Mouse (Mus musculus) liver, embryonic 11.5 days (tissue): ENCODE data around the gene Ccdc130. TPM values are rescaled to one million over a fixed set of nuclear protein-coding genes. Genes with fewer than 3 reads are reported as not detected.
A peak's percentile ranks its signal among the peaks of the same experiment; 100 is the strongest.
"Not testable (repeated sequence)": the region's sequence is repeated elsewhere in the genome, so short reads cannot be mapped to it uniquely, and the experiment has no call there.

Experiments
- ATAC-seq: fragments of 200-750 bp; cut with Nextera tagmentation; replicated peaks from 2 replicates; pipeline ENCODE4 v1.8.0; 2017; ENCODE audit warnings: moderate number of reproducible peaks, mild to moderate bottlenecking, moderate TSS enrichment, moderate library complexity; ENCODE audit not compliant: low FRiP score
- DNase-seq: peaks from one replicate; pipeline ENCODE4 v3.0.0-alpha.2; 2017; ENCODE audit warnings: low spot score
- H3K27ac ChIP-seq: fragments of 300-500 bp; sonication (generic); 2 replicates; pipeline ENCODE4 v1.5.1; 2014; ENCODE audit warnings: mild to moderate bottlenecking, low read depth, low read length, control low read depth
- H3K27me3 ChIP-seq: fragments of 300-500 bp; sonication (generic); replicated peaks from 2 replicates; pipeline ENCODE4 v1.6.1; 2014; ENCODE audit warnings: low read length, mixed read lengths; ENCODE audit not compliant: control insufficient read depth, insufficient read depth
- H3K36me3 ChIP-seq: fragments of 300-500 bp; sonication (generic); 2 replicates; pipeline ENCODE4 v1.6.1; 2014; ENCODE audit warnings: mild to moderate bottlenecking, low read length, moderate library complexity, mixed read lengths; ENCODE audit not compliant: control insufficient read depth, insufficient read depth
- H3K4me1 ChIP-seq: fragments of 300-500 bp; sonication (generic); replicated peaks from 2 replicates; pipeline ENCODE4 v1.6.1; 2014; ENCODE audit warnings: low read length, mixed read lengths; ENCODE audit not compliant: control insufficient read depth, insufficient read depth
- H3K4me2 ChIP-seq: fragments of 300-500 bp; sonication (generic); 2 replicates; pipeline ENCODE4 v1.6.1; 2014; ENCODE audit warnings: mild to moderate bottlenecking, control low read depth, moderate library complexity
- H3K4me3 ChIP-seq: fragments of 300-500 bp; sonication (generic); 2 replicates; pipeline ENCODE4 v1.5.1; 2014; ENCODE audit warnings: low read depth, low read length, control low read depth
- H3K9ac ChIP-seq: fragments of 300-500 bp; sonication (generic); 2 replicates; pipeline ENCODE4 v1.6.1; 2014; ENCODE audit warnings: low read depth, low read length, control low read depth
- H3K9me3 ChIP-seq: fragments of 300-500 bp; sonication (generic); 2 replicates; pipeline ENCODE4 v1.6.1; 2016; ENCODE audit warnings: low read length, inconsistent platforms, mixed read lengths; ENCODE audit not compliant: control insufficient read depth
- WGBS: fragments of 180-500 bp; shearing (Covaris S2); extraction: QIAGEN DNeasy Blood & Tissue Kit; methylation state at CpG from one replicate; pipeline ENCODE4 v1.1.7; 2014; 5-methylcytosine and 5-hydroxymethylcytosine counted together
- polyA plus RNA-seq: library from polyadenylated mRNA; unstranded; fragments of >200 nt; fragmentation: Nextera tagmentation; extraction: Ambion mirVana; gene quantifications from 2 replicates; pipeline ENCODE4 v1.2.1, GENCODE M21; 2014

Ccdc130 gene
- polyA plus RNA-seq = 16.0 and 20.1 TPM in 2 replicates

DNA sequence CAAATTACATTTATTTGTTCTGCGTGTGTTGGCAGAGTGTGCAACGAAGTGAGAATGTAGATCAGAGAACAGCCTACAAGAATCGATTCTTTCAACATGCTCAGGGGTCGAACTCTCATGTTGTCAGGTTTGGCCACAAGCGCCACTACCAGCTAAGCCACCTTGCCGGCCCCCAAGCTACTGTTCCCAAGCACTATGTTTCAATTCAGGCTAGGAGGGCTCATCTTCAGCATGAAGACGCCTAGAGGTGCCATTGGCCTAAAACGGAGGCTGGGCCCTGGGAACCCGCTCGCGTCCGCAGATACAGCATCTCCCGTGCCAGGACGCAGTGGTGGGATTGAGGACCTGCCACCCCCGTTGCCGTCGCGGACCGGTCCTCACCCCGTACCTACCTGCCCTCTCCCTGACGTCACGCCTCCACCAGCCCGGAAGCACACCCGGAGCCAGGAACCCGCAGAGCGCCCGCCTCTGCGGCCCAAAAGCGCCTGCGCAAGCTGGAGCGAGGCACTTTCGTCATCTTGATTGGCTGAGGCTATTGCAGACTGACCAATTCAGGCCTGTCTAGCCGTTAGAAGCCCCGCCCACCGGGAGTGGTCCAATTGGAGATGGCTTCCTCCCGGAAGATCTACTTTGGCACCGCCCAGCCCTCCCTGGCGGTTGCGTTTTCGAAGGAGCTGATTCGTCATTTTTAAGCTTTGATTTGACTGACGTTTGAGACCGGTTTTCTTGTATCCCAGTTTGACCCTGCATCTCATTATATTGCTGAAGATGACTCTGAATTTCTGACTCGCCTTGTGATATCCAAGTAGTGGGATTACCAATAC, at the start of gene Ccdc130:
TSS of gene Ccdc130 (minus strand) at position 431 of the 824 bp plus-strand sequence.
- H3K27ac ChIP-seq = peak within 1 kb of the TSS; percentile 33; the same call in 1 of the 2 replicates
- peaks cover 3% of the 10 kb centered on the region; the same call in 1 of the 2 replicates for H3K4me1 ChIP-seq
- H3K36me3 ChIP-seq = peaks cover 3% of the 10 kb centered on the region; the same call in 1 of the 2 replicates
- peak within 1 kb of the TSS; percentile 83 for H3K9ac ChIP-seq
- no peaks in the 10 kb centered on the region for H3K9me3 ChIP-seq
- WGBS = under 1% methylated on average over 44 of the region's 44 CpGs
- H3K4me3 ChIP-seq = peak within 1 kb of the TSS; percentile 83
- H3K27me3 ChIP-seq = no peaks in the 10 kb centered on the region
- H3K4me2 ChIP-seq = peak within 1 kb of the TSS; percentile 88
- peak; percentile 98 for DNase-seq
- peak; percentile 100 for ATAC-seq

GRCm38 (mm10) chr8:84308376-84308775, 38.2 kb upstream of the Ccdc130 start:
- no peaks in the 10 kb centered on the region for H3K27me3 ChIP-seq
- ATAC-seq = no peak
- 50% methylated on average over 3 of the region's 3 CpGs for WGBS
- no peaks in the 10 kb centered on the region; the same call in 1 of the 2 replicates for H3K9me3 ChIP-seq
- H3K4me1 ChIP-seq = no peaks in the 10 kb centered on the region
- no peak overlapping the region for H3K4me2 ChIP-seq
- no peaks in the 10 kb centered on the region for H3K36me3 ChIP-seq
- no peak overlapping the region for H3K9ac ChIP-seq
- no peak for DNase-seq
- H3K27ac ChIP-seq = no peak overlapping the region
- no peak overlapping the region for H3K4me3 ChIP-seq

GRCm38 (mm10) chr8:84303951-84304350, 33.8 kb upstream of the Ccdc130 start:
- no peak for ATAC-seq
- no peak overlapping the region for H3K9ac ChIP-seq
- H3K27ac ChIP-seq = no peak overlapping the region
- no peaks in the 10 kb centered on the region for H3K36me3 ChIP-seq
- no peaks in the 10 kb centered on the region for H3K27me3 ChIP-seq
- 86% methylated on average over 2 of the region's 2 CpGs for WGBS
- no peak overlapping the region for H3K4me3 ChIP-seq
- H3K4me2 ChIP-seq = no peak overlapping the region
- DNase-seq = no peak
- no peaks in the 10 kb centered on the region; the same call in 1 of the 2 replicates for H3K9me3 ChIP-seq
- no peaks in the 10 kb centered on the region for H3K4me1 ChIP-seq

- Histone ChIP-seq H3K9ac (no peak overlapping the region), H3K27ac (no peak overlapping the region), H3K4me2 (no peak overlapping the region), H3K36me3 (no peaks in the 10 kb centered on the region), H3K27me3 (no peaks in the 10 kb centered on the region; the same call in 1 of the 2 replicates), H3K4me1 (no peaks in the 10 kb centered on the region), H3K9me3 (no peaks in the 10 kb centered on the region), H3K4me3 (no peak overlapping the region)
- no peak for DNase-seq
- 73% methylated on average over 5 of the region's 5 CpGs for WGBS
- no peak for ATAC-seq
Observed at GRCm38 (mm10) chr8:84297029-84297785, 27.0 kb upstream of the Ccdc130 start.

DNA sequence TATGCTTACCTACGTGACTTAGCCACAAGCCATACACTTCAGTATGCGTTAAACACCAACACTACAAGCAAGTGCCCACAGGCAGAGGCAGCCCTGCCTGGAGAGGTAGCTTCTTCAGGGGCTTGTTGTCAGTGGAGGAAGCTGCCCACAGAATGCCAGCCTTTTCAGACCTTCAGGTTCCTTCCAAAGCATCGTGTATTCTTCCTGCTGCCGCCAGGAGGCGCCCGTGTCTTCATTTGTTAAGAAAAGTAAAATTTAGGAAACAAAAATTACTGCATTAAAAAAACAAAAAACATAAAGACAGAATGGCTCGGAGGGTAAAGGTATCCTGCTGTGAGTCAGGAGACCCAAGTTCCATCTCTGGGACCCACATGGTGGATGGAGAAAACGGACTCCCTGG, 21.5 kb upstream of the Ccdc130 start:
- DNase-seq = peak; percentile 41
- H3K9me3 ChIP-seq = no peaks in the 10 kb centered on the region
- 23% methylated on average over 8 of the region's 8 CpGs for WGBS

DNA sequence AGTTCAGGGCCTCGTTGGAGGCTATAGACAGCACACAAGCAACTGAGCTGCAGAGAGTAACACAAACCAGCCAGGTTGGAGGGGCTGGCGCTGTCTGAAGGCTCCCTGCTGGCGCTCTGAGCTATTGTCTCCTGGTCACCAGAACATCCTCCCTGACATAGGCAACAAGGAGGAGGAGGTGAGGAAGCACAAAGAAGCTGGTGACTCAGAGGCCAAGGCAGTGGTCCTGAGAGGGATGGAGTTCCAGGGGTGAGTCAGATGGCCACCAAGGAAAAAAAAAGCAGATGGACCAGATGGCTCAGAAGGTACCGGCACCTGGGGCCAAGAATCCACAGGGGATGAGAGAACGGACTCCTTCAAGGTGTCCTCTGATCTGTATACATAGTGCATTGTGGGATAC, 20.9 kb upstream of the Ccdc130 start:
- Histone ChIP-seq H3K4me1 (no peaks in the 10 kb centered on the region), H3K4me2 (no peak overlapping the region)
- 65% methylated on average over 5 of the region's 5 CpGs for WGBS

More for the DNA sequence above, 21.5 kb upstream of the Ccdc130 start:
- Histone ChIP-seq H3K4me3 (no peak overlapping the region), H3K9ac (no peak overlapping the region), H3K27ac (no peak overlapping the region), H3K4me1 (no peaks in the 10 kb centered on the region), H3K36me3 (no peaks in the 10 kb centered on the region), H3K4me2 (no peak overlapping the region), H3K27me3 (no peaks in the 10 kb centered on the region; the same call in 1 of the 2 replicates)
- no peak for ATAC-seq

DNA sequence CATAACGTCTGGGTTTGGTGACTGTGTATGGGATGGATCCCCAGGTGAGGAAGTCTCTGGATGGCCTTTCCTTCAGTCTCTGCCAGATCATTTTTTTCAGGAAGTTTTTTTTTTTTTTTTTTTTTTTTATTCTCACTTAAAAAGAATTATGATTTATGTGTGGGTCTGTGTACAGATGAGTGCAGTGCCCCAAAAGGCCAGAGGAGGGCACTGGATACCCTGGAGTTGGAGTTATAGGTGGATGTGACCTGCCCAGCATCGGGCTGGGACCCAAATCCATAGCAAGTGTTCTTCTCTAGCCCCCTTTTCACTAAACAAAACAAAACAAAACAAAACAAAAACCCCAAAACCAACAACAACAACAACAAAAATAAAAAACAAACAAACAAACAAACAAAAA, 18.7 kb upstream of the Ccdc130 start:
- Histone ChIP-seq H3K27me3 (no peaks in the 10 kb centered on the region; the same call in 1 of the 2 replicates), H3K4me1 (peaks cover 4% of the 10 kb centered on the region; the same call in 1 of the 2 replicates), H3K4me3 (no peak overlapping the region), H3K9ac (no peak overlapping the region), H3K27ac (no peak overlapping the region), H3K36me3 (no peaks in the 10 kb centered on the region), H3K4me2 (no peak overlapping the region), H3K9me3 (no peaks in the 10 kb centered on the region)
- 50% methylated on average over 2 of the region's 2 CpGs for WGBS
- ATAC-seq = no peak
- no peak for DNase-seq

More for the DNA sequence above, 20.9 kb upstream of the Ccdc130 start:
- ATAC-seq (no peak), DNase-seq (no peak)
- Histone ChIP-seq H3K36me3 (no peaks in the 10 kb centered on the region), H3K4me3 (no peak overlapping the region), H3K27me3 (no peaks in the 10 kb centered on the region; the same call in 1 of the 2 replicates), H3K27ac (no peak overlapping the region), H3K9ac (no peak overlapping the region), H3K9me3 (no peaks in the 10 kb centered on the region)

GRCm38 (mm10) chr8:84285665-84286064, 15.5 kb upstream of the Ccdc130 start:
- H3K9ac ChIP-seq, H3K9me3 ChIP-seq, ATAC-seq, H3K36me3 ChIP-seq, H3K4me1 ChIP-seq, H3K27me3 ChIP-seq, H3K27ac ChIP-seq, H3K4me3 ChIP-seq, H3K4me2 ChIP-seq: not testable (repeated sequence)
- DNase-seq = peak; percentile 43
- 45% methylated on average over 5 of the region's 5 CpGs for WGBS
